Mouse (Mus musculus) stomach, postnatal 0 days (tissue): ENCODE results near the gene March7.

Source experiments
- CTCF ChIP-seq: IDR thresholded peaks from 2 replicates; pipeline ENCODE4 v1.5.1; 2016; ENCODE audit warnings: antibody characterized with exemption, low read depth, mild to moderate bottlenecking, moderate library complexity
- EP300 ChIP-seq: optimal IDR thresholded peaks from 2 replicates; pipeline ENCODE3; 2016; ENCODE audit warnings: antibody characterized with exemption

GRCm38 (mm10) chr2:60175078-60175477 is 34.6 kb upstream of the March7 start:
- TF ChIP-seq CTCF = no peak
- TF ChIP-seq EP300 = no peak
